Mouse (Mus musculus): Measurements from ENCODE around the gene Cbx4. TPM values are rescaled to one million over a fixed set of nuclear protein-coding genes. Genes with fewer than 3 reads are reported as not detected.

Cbx4 gene
- total RNA-seq, 2 experiments from 2014 or later = 40.8 to 45.2 TPM

- DNase-seq = no peak
- intact Hi-C loops (cut with DNase I) = loop anchor here (10.0 kb wide), 1 partner anchor 136 kb away; no protein-coding TSS in a partner anchor
These were observed 26.8 kb downstream of the Cbx4 start for GRCm38 (mm10) chr11:119059256-119059655.

GRCm38 (mm10) chr11:119058041-119058995 lies 27.7 kb downstream of the Cbx4 start:
- intact Hi-C loops (cut with DNase I) = loop anchor here (10.0 kb wide), 1 partner anchor 136 kb away; no protein-coding TSS in a partner anchor

GRCm38 (mm10) chr11:119057291-119057690 lies 28.7 kb downstream of the Cbx4 start:
- intact Hi-C loops (cut with DNase I) = loop anchor here (10.0 kb wide), 1 partner anchor 138 kb away; no protein-coding TSS in a partner anchor
- DNase-seq = no peak

More at GRCm38 (mm10) chr11:119058041-119058995, 27.7 kb downstream of the Cbx4 start:
- DNase-seq = no peak

- intact Hi-C loops (cut with DNase I) = loop anchor here (10.0 kb wide), 1 partner anchor 138 kb away; no protein-coding TSS in a partner anchor
These were observed 29.5 kb downstream of the Cbx4 start for GRCm38 (mm10) chr11:119056301-119057211.

GRCm38 (mm10) chr11:119055571-119056131 lies 30.4 kb downstream of the Cbx4 start:
- intact Hi-C loops (cut with DNase I) = loop anchor here (10.0 kb wide), 1 partner anchor 139 kb away; no protein-coding TSS in a partner anchor
- no peak for DNase-seq

More at GRCm38 (mm10) chr11:119056301-119057211, 29.5 kb downstream of the Cbx4 start:
- peak; percentile 72 for DNase-seq

GRCm38 (mm10) chr11:119054351-119055345 lies 31.4 kb downstream of the Cbx4 start:
- intact Hi-C loops (cut with DNase I) = loop anchor here (10.0 kb wide), 1 partner anchor 140 kb away; no protein-coding TSS in a partner anchor
- DNase-seq = no peak

GRCm38 (mm10) chr11:119053738-119054350 lies 32.2 kb downstream of the Cbx4 start:
- DNase-seq = peak; percentile 72
- intact Hi-C loops (cut with DNase I) = loop anchor here (10.0 kb wide), 1 partner anchor 141 kb away; no protein-coding TSS in a partner anchor

- intact Hi-C loops (cut with DNase I) = loop anchor here (10.0 kb wide), 1 partner anchor 142 kb away; no protein-coding TSS in a partner anchor
- DNase-seq = peak; percentile 90
These were observed 32.8 kb downstream of the Cbx4 start for GRCm38 (mm10) chr11:119053257-119053670.

- intact Hi-C loops (cut with DNase I) = loop anchor here (10.0 kb wide), 1 partner anchor 142 kb away; no protein-coding TSS in a partner anchor
- DNase-seq = no peak
These were observed 33.3 kb downstream of the Cbx4 start for GRCm38 (mm10) chr11:119052661-119053256.

GRCm38 (mm10) chr11:119051927-119052660 lies 33.9 kb downstream of the Cbx4 start:
- intact Hi-C loops (cut with DNase I) = loop anchor here (10.0 kb wide), 1 partner anchor 143 kb away; no protein-coding TSS in a partner anchor

GRCm38 (mm10) chr11:119051426-119051825 lies 34.6 kb downstream of the Cbx4 start:
- no peak for DNase-seq
- intact Hi-C loops (cut with DNase I) = loop anchor here (10.0 kb wide), 1 partner anchor 143 kb away; no protein-coding TSS in a partner anchor

More at GRCm38 (mm10) chr11:119051927-119052660, 33.9 kb downstream of the Cbx4 start:
- no peak for DNase-seq

- intact Hi-C loops (cut with DNase I) = loop anchor here (10.0 kb wide), 1 partner anchor 144 kb away; no protein-coding TSS in a partner anchor
- no peak for DNase-seq
These were observed 35.7 kb downstream of the Cbx4 start for GRCm38 (mm10) chr11:119050361-119050760.

GRCm38 (mm10) chr11:119048133-119048510 lies 37.9 kb downstream of the Cbx4 start:
- no peak for DNase-seq
- intact Hi-C loops (cut with DNase I) = no loop called here

- no peak for DNase-seq
- intact Hi-C loops (cut with DNase I) = no loop called here
These were observed 38.5 kb downstream of the Cbx4 start for GRCm38 (mm10) chr11:119047261-119048132.

GRCm38 (mm10) chr11:119046601-119047245 lies 39.3 kb downstream of the Cbx4 start:
- intact Hi-C loops (cut with DNase I) = no loop called here
- peak; percentile 61 for DNase-seq
